Mouse (Mus musculus) kidney, adult 2 months (tissue): ENCODE data around the gene Kcnc3.

Experiments used
- CTCF ChIP-seq: fragments of 200-500 bp; conservative IDR thresholded peaks from 2 replicates; pipeline ENCODE4 v1.5.1; 2011; ENCODE audit warnings: low read depth, mild to moderate bottlenecking, control low read depth, low read length, moderate library complexity, mixed read lengths; ENCODE audit not compliant: insufficient read depth, insufficient read length
- POLR2A ChIP-seq: fragments of 200-500 bp; IDR thresholded peaks from one replicate; pipeline ENCODE4 v1.6.1; 2011; ENCODE audit warnings: low read depth, low read length, control low read depth

DNA sequence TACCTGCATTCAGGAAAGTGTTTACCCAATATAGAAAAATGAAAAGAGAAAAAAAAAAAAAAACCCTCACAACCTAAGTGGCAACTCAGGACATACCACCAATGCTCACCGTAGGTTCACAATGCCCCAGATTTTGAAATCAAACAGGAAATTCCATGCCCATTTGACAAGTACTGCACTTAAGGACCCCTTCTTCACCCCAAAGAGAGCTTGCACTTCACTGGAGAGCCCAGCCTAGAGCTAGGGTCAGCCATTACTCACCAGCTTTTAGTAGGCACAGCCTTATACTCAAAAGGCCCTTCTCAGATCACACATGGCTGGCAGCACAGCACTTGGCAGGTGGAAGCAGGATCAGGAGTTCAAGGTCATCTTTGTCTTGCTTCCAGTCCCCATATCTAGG is 7.3 kb upstream of the Kcnc3 start:
- TF ChIP-seq CTCF: no peak
- TF ChIP-seq POLR2A: no peak
